In genomic region chr4:120969382-120970146, GRCm38 (mm10) we compare ENCODE assay signal across 9 mouse cellular contexts. TPM values are rescaled to one million over a fixed set of nuclear protein-coding genes. Genes with fewer than 3 reads are reported as not detected.
DNase-seq lines count a peak whose midpoint lies in the region; ATAC-seq and TF ChIP-seq lines count a peak whose summit lies in the region.
"Had no signal": no experiment of that assay in that cellular context is flagged by ENCODE, and none has a peak within 500 bp of the region (broad histone marks: within the 10 kb centered on the region; RNA-seq: fewer than 3 reads in every experiment).

No protein-coding gene starts in this region.

- H3K4me2 ChIP-seq in forebrain, embryonic 14.5 days (ENCODE audit: low read length), result no peak overlapping the region
- no peak overlapping the region for H3K4me2 ChIP-seq in forebrain, embryonic 11.5 days (ENCODE audit: low read depth, low read length, severe bottlenecking)
- H3K4me2 ChIP-seq: midbrain, embryonic 12.5 days had no signal

- ATAC-seq in forebrain, embryonic 14.5 days, result no peak
- no peak for ATAC-seq in forebrain, embryonic 11.5 days (replicated peaks; ENCODE audit: low FRiP score)
- ATAC-seq in inflammation-experienced regulatory T-cells, adult 6 months, result no peak

- H3K36me3 ChIP-seq in forebrain, embryonic 14.5 days (ENCODE audit: control insufficient read depth, insufficient read depth, low read length), result peaks cover 45% of the 10 kb centered on the region
- no peaks in the 10 kb centered on the region for H3K36me3 ChIP-seq in forebrain, embryonic 11.5 days (ENCODE audit: control insufficient read depth, insufficient read depth, low read length)

- H3K27me3 ChIP-seq in forebrain, embryonic 14.5 days (replicated peaks; ENCODE audit: control insufficient read depth, insufficient read depth, low read length), result no peaks in the 10 kb centered on the region
- no peaks in the 10 kb centered on the region for H3K27me3 ChIP-seq in forebrain, embryonic 11.5 days (ENCODE audit: control insufficient read depth, insufficient read depth, low read length)
- H3K27me3 ChIP-seq: midbrain, embryonic 12.5 days had no signal

- no peak for TF ChIP-seq POLR2A in cortical plate, adult 2 months (IDR thresholded peaks at IDR 0.05; ENCODE audit: extremely low read depth, insufficient read depth, low read length)

- no peaks in the 10 kb centered on the region for H3K4me1 ChIP-seq in forebrain, embryonic 14.5 days (ENCODE audit: control insufficient read depth, insufficient read depth, low read length)
- H3K4me1 ChIP-seq in forebrain, embryonic 11.5 days (replicated peaks; ENCODE audit: control insufficient read depth, insufficient read depth, low read length), result no peaks in the 10 kb centered on the region
- no peaks in the 10 kb centered on the region for H3K4me1 ChIP-seq in cortical plate, adult 2 months (ENCODE audit: control insufficient read depth, insufficient read depth, low read length)
- H3K4me1 ChIP-seq: midbrain, embryonic 12.5 days had no signal

- H3K27ac ChIP-seq in forebrain, embryonic 14.5 days (ENCODE audit: low read depth, low read length), result no peak overlapping the region
- H3K27ac ChIP-seq in forebrain, embryonic 11.5 days (ENCODE audit: low read depth, low read length), result no peak overlapping the region
- H3K27ac ChIP-seq in cortical plate, adult 2 months (ENCODE audit: insufficient read depth, low read length), result no peak overlapping the region
- H3K27ac ChIP-seq: midbrain, embryonic 12.5 days had no signal

- H3K9me3 ChIP-seq in forebrain, embryonic 14.5 days (replicated peaks; ENCODE audit: control insufficient read depth, low read length), result no peaks in the 10 kb centered on the region
- H3K9me3 ChIP-seq in forebrain, embryonic 11.5 days (ENCODE audit: control insufficient read depth, low read length), result no peaks in the 10 kb centered on the region
- H3K9me3 ChIP-seq: midbrain, embryonic 12.5 days had no signal

- peak; percentile 34 for DNase-seq in forebrain, embryonic 14.5 days (ENCODE audit: low spot score)
- no peak for DNase-seq in forebrain, embryonic 11.5 days (ENCODE audit: low spot score)
- DNase-seq in spleen, adult 18-20 months, result peak; percentile 20 to 46
- no peak for DNase-seq in spleen, postnatal 14 days (ENCODE audit: low spot score in 2 of 2)
- peak; percentile 40 to 41 for DNase-seq in layer of hippocampus, adult 8-10 months (ENCODE audit: low spot score in 2 of 2)
- peak; percentile 47 for DNase-seq in mesoderm, embryonic 11.5 days (ENCODE audit: low read depth, low spot score)

- TF ChIP-seq CTCF in cortical plate, adult 2 months (IDR thresholded peaks at IDR 0.05; ENCODE audit: extremely low read depth, insufficient read depth, low read length), result peak; percentile 57

- H3K9ac ChIP-seq in forebrain, embryonic 14.5 days (ENCODE audit: low read length), result no peak overlapping the region
- no peak overlapping the region for H3K9ac ChIP-seq in forebrain, embryonic 11.5 days (ENCODE audit: low read length)
- H3K9ac ChIP-seq: midbrain, embryonic 12.5 days had no signal

- 90% methylated on average over 5 of the region's 5 CpGs for WGBS in forebrain, embryonic 14.5 days
- 89% methylated on average over 5 of the region's 5 CpGs for WGBS in forebrain, embryonic 11.5 days

- H3K4me3 ChIP-seq in forebrain, embryonic 14.5 days (ENCODE audit: low read depth, low read length), result no peak overlapping the region
- H3K4me3 ChIP-seq in forebrain, embryonic 11.5 days (ENCODE audit: low read depth, low read length), result no peak overlapping the region
- no peak overlapping the region for H3K4me3 ChIP-seq in cortical plate, adult 2 months (ENCODE audit: insufficient read depth, low read length)
- H3K4me3 ChIP-seq: midbrain, embryonic 12.5 days had no signal

RNA-seq across cellular contexts. Expression of gene Zfp69, which starts 18.1 kb away (rescaled TPM):
- 5.1 and 5.3 TPM in 2 replicates for polyA plus RNA-seq in forebrain, embryonic 14.5 days (2014; fragmentation: Nextera tagmentation; extraction: Ambion mirVana)
- polyA plus RNA-seq in forebrain, embryonic 11.5 days (2014; fragmentation: Nextera tagmentation; extraction: Ambion mirVana), result 8.8 and 9.8 TPM in 2 replicates
- polyA plus RNA-seq in cortical plate, adult 2 months (2012; rRNA removed), result 1.5 and 2.2 TPM in 2 replicates
- 1 to 10 TPM; 1.6 to 3.0 (median 2.6) TPM for total RNA-seq in layer of hippocampus, adult 8-10 months (2022)
- 1 to 10 TPM; 1.2 to 2.4 (median 1.8) TPM for polyA plus RNA-seq in inflammation-experienced regulatory T-cells, adult 6 months (2017; shearing (Covaris generic))

RNA-seq across cellular contexts. Expression of gene Exo5, which starts 44.7 kb away (rescaled TPM):
- polyA plus RNA-seq in forebrain, embryonic 14.5 days (2014; fragmentation: Nextera tagmentation; extraction: Ambion mirVana), result 36.5 and 41.4 TPM in 2 replicates
- polyA plus RNA-seq in forebrain, embryonic 11.5 days (2014; fragmentation: Nextera tagmentation; extraction: Ambion mirVana), result 32.1 and 34.1 TPM in 2 replicates
- polyA plus RNA-seq in cortical plate, adult 2 months (2012; rRNA removed), result 11.3 and 12.2 TPM in 2 replicates
- total RNA-seq in layer of hippocampus, adult 8-10 months (2022), result 10 to 100 TPM; 11.9 to 16.2 (median 14.0) TPM
- polyA plus RNA-seq in inflammation-experienced regulatory T-cells, adult 6 months (2017; shearing (Covaris generic)), result 10 to 100 TPM; 28.4 to 30.8 (median 30.0) TPM

RNA-seq across cellular contexts. Expression of gene Smap2, which starts 47.5 kb away (rescaled TPM):
- polyA plus RNA-seq in forebrain, embryonic 14.5 days (2014; fragmentation: Nextera tagmentation; extraction: Ambion mirVana), result 35.3 and 40.9 TPM in 2 replicates
- 17.1 and 18.9 TPM in 2 replicates for polyA plus RNA-seq in forebrain, embryonic 11.5 days (2014; fragmentation: Nextera tagmentation; extraction: Ambion mirVana)
- polyA plus RNA-seq in cortical plate, adult 2 months (2012; rRNA removed), result 100 and 101 TPM in 2 replicates
- total RNA-seq in layer of hippocampus, adult 8-10 months (2022), result 100 to 1,000 TPM; 151 to 166 (median 157) TPM
- polyA plus RNA-seq in inflammation-experienced regulatory T-cells, adult 6 months (2017; shearing (Covaris generic)), result 10 to 100 TPM; 39.3 to 42.2 (median 40.5) TPM

Comparison
In these comparisons a context has a peak if more than half of its experiments do, and no peak if none do; other contexts are left out.
1. DNase-seq: peak in forebrain, embryonic 14.5 days (single experiment), spleen, adult 18-20 months (2 of 2), layer of hippocampus, adult 8-10 months (2 of 2) and mesoderm, embryonic 11.5 days (single experiment); none in forebrain, embryonic 11.5 days (single experiment) and spleen, postnatal 14 days (0 of 2).